Mouse (Mus musculus) lung, adult 2 months (tissue): ENCODE measurements around the gene Smim24.

Source experiments
- CTCF ChIP-seq: fragments of 200-500 bp; IDR thresholded peaks from 2 replicates; pipeline ENCODE4 v1.5.1; 2011; ENCODE audit warnings: mild to moderate bottlenecking, low read length, control low read depth; ENCODE audit not compliant: insufficient read depth
- POLR2A ChIP-seq: fragments of 200-500 bp; IDR thresholded peaks from 2 replicates; pipeline ENCODE4 v1.6.1; 2011; ENCODE audit warnings: low read depth, mild to moderate bottlenecking, control low read depth, low read length, borderline replicate concordance; ENCODE audit errors: extremely low read depth

DNA sequence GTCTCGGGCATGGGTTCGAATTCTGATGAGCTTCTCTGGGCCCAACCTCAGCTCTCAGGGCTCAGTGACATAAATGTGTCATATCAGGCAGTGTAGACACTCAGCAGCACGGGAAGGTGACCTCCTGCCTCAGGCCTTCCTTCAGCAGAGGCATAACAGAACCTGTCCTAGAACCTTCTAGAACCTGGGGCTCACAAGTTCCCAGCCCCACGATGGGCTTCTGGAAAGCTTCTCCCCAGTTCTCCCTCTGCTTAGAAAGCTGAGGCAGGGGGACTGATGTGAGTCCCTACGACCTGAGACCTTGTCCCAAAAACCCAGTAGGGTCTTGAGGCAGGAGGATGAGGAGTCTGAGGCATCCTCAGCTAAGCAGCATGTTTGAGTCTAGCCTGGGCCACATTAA is 22.3 kb downstream of the Smim24 start:
- TF ChIP-seq CTCF (no peak), POLR2A (no peak)
